Mouse (Mus musculus) limb, embryonic 14.5 days (tissue): Measurements from ENCODE around the gene Haao. TPM values are rescaled to one million over a fixed set of nuclear protein-coding genes. Genes with fewer than 3 reads are reported as not detected.
A peak's percentile ranks its signal among the peaks of the same experiment; 100 is the strongest.

Source experiments
- ATAC-seq: fragments of 200-750 bp; cut with Nextera tagmentation; 2 replicates; pipeline ENCODE4 v1.8.0; 2017; ENCODE audit warnings: low read depth, moderate number of reproducible peaks, moderate TSS enrichment; ENCODE audit not compliant: low FRiP score
- DNase-seq: peaks from one replicate; pipeline ENCODE4 v3.0.0-alpha.2; 2015; ENCODE audit warnings: low spot score
- H3K27ac ChIP-seq: fragments of 300-500 bp; sonication (generic); replicated peaks from 2 replicates; pipeline ENCODE4 v1.5.1; 2014; ENCODE audit warnings: low read depth, mild to moderate bottlenecking, low read length, moderate library complexity, mixed read lengths
- H3K27me3 ChIP-seq: fragments of 300-500 bp; sonication (generic); 2 replicates; pipeline ENCODE4 v1.6.1; 2014; ENCODE audit warnings: low read length, mixed read lengths; ENCODE audit not compliant: control insufficient read depth, insufficient read depth
- H3K36me3 ChIP-seq: fragments of 300-500 bp; sonication (generic); 2 replicates; pipeline ENCODE4 v1.6.1; 2014; ENCODE audit warnings: mild to moderate bottlenecking, low read length, moderate library complexity, mixed read lengths; ENCODE audit not compliant: control insufficient read depth, insufficient read depth
- H3K4me1 ChIP-seq: fragments of 300-500 bp; sonication (generic); 2 replicates; pipeline ENCODE4 v1.6.1; 2014; ENCODE audit warnings: antibody characterized with exemption, low read length, mixed read lengths; ENCODE audit not compliant: control insufficient read depth, insufficient read depth
- H3K4me2 ChIP-seq: fragments of 300-500 bp; sonication (generic); replicated peaks from 2 replicates; pipeline ENCODE4 v1.6.1; 2014; ENCODE audit warnings: low read depth, mild to moderate bottlenecking, low read length, moderate library complexity; ENCODE audit not compliant: severe bottlenecking
- H3K4me3 ChIP-seq: fragments of 300-500 bp; sonication (generic); replicated peaks from 2 replicates; pipeline ENCODE4 v1.5.1; 2014; ENCODE audit warnings: low read length
- H3K9ac ChIP-seq: fragments of 300-500 bp; sonication (generic); 2 replicates; pipeline ENCODE4 v1.6.1; 2014; ENCODE audit warnings: mild to moderate bottlenecking, low read depth, low read length, moderate library complexity; ENCODE audit not compliant: severe bottlenecking
- H3K9me3 ChIP-seq: fragments of 300-500 bp; sonication (generic); 2 replicates; pipeline ENCODE4 v1.6.1; 2016; ENCODE audit warnings: low read length; ENCODE audit not compliant: control insufficient read depth
- POLR2A ChIP-seq: fragments of 200-500 bp; IDR thresholded peaks from 2 replicates; pipeline ENCODE4 v1.8.0; 2012; ENCODE audit warnings: inconsistent platforms, mild to moderate bottlenecking, moderate library complexity, borderline replicate concordance; ENCODE audit not compliant: insufficient read depth, insufficient read length; ENCODE audit errors: extremely low read depth
- WGBS: fragments of 180-500 bp; shearing (Covaris S2); extraction: QIAGEN DNeasy Blood & Tissue Kit; methylation state at CpG from one replicate; pipeline ENCODE4 v1.1.7; 2014; 5-methylcytosine and 5-hydroxymethylcytosine counted together
- polyA plus RNA-seq, 2 experiments: library from polyadenylated mRNA; depleted of rRNA in 1 of 2; stranded (reverse) in 1 of 2; unstranded in 1 of 2; fragments of >200 nt; fragmentation: Nextera tagmentation in 1 of 2; extraction: Ambion mirVana in 1 of 2; gene quantifications; 2 replicates each; pipeline versions ENCODE4 v1.2.1 to v1.2.3; 2012 to 2014

Gene Haao
- polyA plus RNA-seq, 2 experiments, result 0.92 to 1.3 TPM

GRCm38 (mm10) chr17:83790158-83790557 is 57.6 kb downstream of the Haao start:
- Histone ChIP-seq H3K9ac (no peak overlapping the region), H3K27ac (no peak overlapping the region), H3K27me3 (no peaks in the 10 kb centered on the region), H3K36me3 (peaks cover 38% of the 10 kb centered on the region), H3K4me3 (no peak overlapping the region), H3K9me3 (no peaks in the 10 kb centered on the region), H3K4me2 (no peak overlapping the region), H3K4me1 (no peaks in the 10 kb centered on the region)
- ATAC-seq (no peak), DNase-seq (no peak)
- WGBS, result 77% methylated on average over 5 of the region's 5 CpGs
- TF ChIP-seq POLR2A, result no peak

DNA sequence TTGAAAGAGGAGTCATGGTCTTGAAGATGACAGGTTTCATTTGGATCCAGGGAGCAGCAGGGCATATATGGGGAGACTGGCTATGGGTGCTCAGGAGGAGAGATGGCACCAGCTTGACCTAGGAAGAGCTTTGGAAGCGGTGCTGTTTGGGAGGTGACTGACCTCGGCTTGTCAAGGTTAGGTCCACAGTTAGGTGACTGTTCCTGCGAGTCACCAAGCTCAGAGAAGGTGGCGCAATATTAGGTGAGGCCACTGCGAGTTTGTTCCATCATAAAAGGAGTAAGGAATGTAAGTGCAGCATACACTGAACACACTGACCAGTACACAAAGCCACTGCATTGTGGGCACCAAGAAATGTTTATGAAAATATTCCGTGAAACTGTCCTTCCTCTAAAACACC is 61.3 kb downstream of the Haao start:
- ATAC-seq, result no peak
- WGBS, result 99% methylated on average over 6 of the region's 6 CpGs
- H3K36me3 ChIP-seq, result peaks cover 45% of the 10 kb centered on the region
- H3K27me3 ChIP-seq, result no peaks in the 10 kb centered on the region
- no peak overlapping the region for H3K9ac ChIP-seq
- H3K4me2 ChIP-seq, result no peak overlapping the region
- no peaks in the 10 kb centered on the region for H3K9me3 ChIP-seq
- H3K4me3 ChIP-seq, result no peak overlapping the region
- DNase-seq, result no peak
- H3K4me1 ChIP-seq, result peaks cover 5% of the 10 kb centered on the region; the same call in 1 of the 2 replicates
- no peak overlapping the region for H3K27ac ChIP-seq
- TF ChIP-seq POLR2A, result no peak

DNA sequence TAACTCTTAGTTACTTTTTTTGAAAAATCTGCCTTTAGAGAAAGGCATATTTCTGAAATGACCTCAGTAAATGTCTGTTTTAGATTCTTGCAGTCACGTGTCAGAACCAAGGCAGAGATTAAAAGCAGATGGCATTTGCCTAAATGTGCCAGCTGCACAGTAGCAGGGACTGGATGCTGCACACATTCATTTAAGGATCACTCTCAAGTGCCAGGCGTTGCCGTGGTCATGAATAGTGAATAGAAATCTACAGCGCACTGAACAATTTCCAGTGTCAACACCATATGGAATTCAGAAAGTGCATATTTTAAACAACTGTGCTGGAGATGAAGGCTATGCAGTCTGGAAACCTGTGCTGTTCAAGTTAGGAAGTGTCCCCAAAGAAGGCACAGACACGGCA is 65.0 kb downstream of the Haao start:
- H3K9ac ChIP-seq, result no peak overlapping the region
- H3K4me1 ChIP-seq, result peaks cover 5% of the 10 kb centered on the region; the same call in 1 of the 2 replicates
- H3K27ac ChIP-seq, result peak overlapping the region; percentile 19; the same call in 1 of the 2 replicates
- no peak overlapping the region for H3K4me3 ChIP-seq
- peaks cover 37% of the 10 kb centered on the region for H3K36me3 ChIP-seq
- no peaks in the 10 kb centered on the region for H3K9me3 ChIP-seq
- no peak overlapping the region for H3K4me2 ChIP-seq
- ATAC-seq (no peak), DNase-seq (peak; percentile 50)
- 33% methylated on average over 5 of the region's 5 CpGs for WGBS
- H3K27me3 ChIP-seq, result no peaks in the 10 kb centered on the region
- no peak for TF ChIP-seq POLR2A

Other genes with a start within 250 kb of the Haao start
- gene Kcng3, start 216.1 kb downstream of the Haao start, polyA plus RNA-seq (2012; rRNA removed), result 0.06 and 0.08 TPM in 2 replicates
- not detected in 2 replicates for gene Kcng3, start 216.1 kb downstream of the Haao start, polyA plus RNA-seq (2014; fragmentation: Nextera tagmentation; extraction: Ambion mirVana)
- gene Mta3, start 141.8 kb downstream of the Haao start, polyA plus RNA-seq (2012; rRNA removed), result 45.7 and 47.8 TPM in 2 replicates
- gene Mta3, start 141.8 kb downstream of the Haao start, polyA plus RNA-seq (2014; fragmentation: Nextera tagmentation; extraction: Ambion mirVana), result 43.1 and 43.6 TPM in 2 replicates